Mouse (Mus musculus) bone marrow macrophage, adult 2 months (primary cell): ENCODE data around the gene Sytl3.

Source experiments
- CTCF ChIP-seq: IDR thresholded peaks from 2 replicates; pipeline ENCODE4 v1.5.1; 2012; ENCODE audit warnings: low read depth, mild to moderate bottlenecking, low read length, moderate library complexity
- POLR2A ChIP-seq: IDR thresholded peaks from 2 replicates; pipeline ENCODE4 v1.6.1; 2012; ENCODE audit warnings: mild to moderate bottlenecking, low read depth, low read length, borderline replicate concordance

DNA sequence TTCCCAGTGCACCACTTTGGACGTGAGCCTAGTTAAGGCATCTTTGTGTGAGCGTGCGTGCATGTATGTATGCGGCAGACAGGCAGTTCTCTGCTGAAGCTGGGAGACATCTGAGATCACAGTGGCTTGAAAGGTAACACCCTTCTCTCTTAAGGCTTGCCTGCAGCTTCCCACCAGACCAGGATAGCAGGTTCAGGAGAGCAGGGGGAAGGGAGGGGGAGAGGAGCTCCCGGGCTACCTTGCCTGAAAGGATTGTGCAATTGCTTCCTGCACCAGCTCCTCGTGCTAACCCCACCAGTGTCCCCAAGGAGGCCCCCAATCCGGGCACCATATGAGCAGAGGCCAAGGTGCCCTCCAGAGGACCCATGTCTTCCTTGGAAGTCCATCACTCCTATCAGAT, 120.7 kb downstream of the Sytl3 start:
- TF ChIP-seq POLR2A (no peak), CTCF (no peak)
